Mouse (Mus musculus): Measurements from ENCODE around the gene Pde8a. TPM values are rescaled to one million over a fixed set of nuclear protein-coding genes. Genes with fewer than 3 reads are reported as not detected.
"Not testable (repeated sequence)": the region's sequence is repeated elsewhere in the genome, so short reads cannot be mapped to it uniquely, and the experiment has no call there.

Pde8a gene
- total RNA-seq (2021) (10 to 100 TPM; 33.6 to 35.9 TPM), polyA plus RNA-seq (2012; rRNA removed) (11.8 and 14.4 TPM in 2 replicates)
- long read RNA-seq, transcript Pde8a-201 (22 exons, 3,802 nt) = major isoform, 14 of 18 reads
- long read RNA-seq, partial matches to known transcripts = 0 of 18 reads
- long read RNA-seq, other reads (novel, unspliced or antisense) = 4 of 18 reads

- DNase-seq = peak; percentile 62
These were observed at the start of gene Pde8a for GRCm38 (mm10) chr7:81213347-81214152. TSS of gene Pde8a (plus strand) at chr7:81213596.

GRCm38 (mm10) chr7:81164411-81164810 is 49.0 kb upstream of the Pde8a start:
- DNase-seq = peak; percentile 13

- peak; percentile 29 for DNase-seq
These were observed 46.3 kb upstream of the Pde8a start for GRCm38 (mm10) chr7:81167124-81167523.

- DNase-seq = no peak
These were observed 44.0 kb upstream of the Pde8a start for GRCm38 (mm10) chr7:81169351-81169750.

- no peak for DNase-seq
These were observed 39.5 kb upstream of the Pde8a start for GRCm38 (mm10) chr7:81173931-81174330.

GRCm38 (mm10) chr7:81174654-81175053 is 38.7 kb upstream of the Pde8a start:
- no peak for DNase-seq

GRCm38 (mm10) chr7:81176187-81176769 is 37.1 kb upstream of the Pde8a start:
- DNase-seq = no peak

- no peak for DNase-seq
These were observed 33.9 kb upstream of the Pde8a start for GRCm38 (mm10) chr7:81179494-81179893.

- peak; percentile 51 for DNase-seq
These were observed 30.8 kb upstream of the Pde8a start for GRCm38 (mm10) chr7:81182492-81183175.

GRCm38 (mm10) chr7:81183181-81183580 is 30.2 kb upstream of the Pde8a start:
- no peak for DNase-seq

- DNase-seq = no peak
These were observed 29.3 kb upstream of the Pde8a start for GRCm38 (mm10) chr7:81184136-81184535.

- no peak for DNase-seq
These were observed 28.7 kb upstream of the Pde8a start for GRCm38 (mm10) chr7:81184651-81185050.

- peak; percentile 40 for DNase-seq
These were observed 27.4 kb upstream of the Pde8a start for GRCm38 (mm10) chr7:81186036-81186435.

GRCm38 (mm10) chr7:81189180-81189579 is 24.2 kb upstream of the Pde8a start:
- no peak for DNase-seq

GRCm38 (mm10) chr7:81195509-81195908 is 17.9 kb upstream of the Pde8a start:
- DNase-seq = no peak

GRCm38 (mm10) chr7:81196796-81197195 is 16.6 kb upstream of the Pde8a start:
- DNase-seq = no peak

- peak; percentile 77 for DNase-seq
These were observed 14.9 kb upstream of the Pde8a start for GRCm38 (mm10) chr7:81198538-81198937.

GRCm38 (mm10) chr7:81199109-81199508 is 14.3 kb upstream of the Pde8a start:
- DNase-seq = no peak

- no peak for DNase-seq
These were observed 13.6 kb upstream of the Pde8a start for GRCm38 (mm10) chr7:81199757-81200156.

- no peak for DNase-seq
These were observed 11.0 kb upstream of the Pde8a start for GRCm38 (mm10) chr7:81202389-81202788.

- DNase-seq = not testable (repeated sequence)
These were observed 9.8 kb upstream of the Pde8a start for GRCm38 (mm10) chr7:81203576-81203975.

- peak; percentile 76 for DNase-seq
These were observed 4.5 kb upstream of the Pde8a start for GRCm38 (mm10) chr7:81208944-81209343.
